Mouse (Mus musculus) T-helper 1 cell (primary cell): ENCODE results near the gene Trip6.
"Not testable (repeated sequence)": the region's sequence is repeated elsewhere in the genome, so short reads cannot be mapped to it uniquely, and the experiment has no call there.

Source experiments
- in situ Hi-C: fragments of 300-600 bp; cut with MboI, MseI; formaldehyde crosslinking; loops from one replicate; pipeline ENCODE4 v1.15.1; 2025; ENCODE audit warnings: high pct_unique_total_duplicates

Gene Trip6

DNA sequence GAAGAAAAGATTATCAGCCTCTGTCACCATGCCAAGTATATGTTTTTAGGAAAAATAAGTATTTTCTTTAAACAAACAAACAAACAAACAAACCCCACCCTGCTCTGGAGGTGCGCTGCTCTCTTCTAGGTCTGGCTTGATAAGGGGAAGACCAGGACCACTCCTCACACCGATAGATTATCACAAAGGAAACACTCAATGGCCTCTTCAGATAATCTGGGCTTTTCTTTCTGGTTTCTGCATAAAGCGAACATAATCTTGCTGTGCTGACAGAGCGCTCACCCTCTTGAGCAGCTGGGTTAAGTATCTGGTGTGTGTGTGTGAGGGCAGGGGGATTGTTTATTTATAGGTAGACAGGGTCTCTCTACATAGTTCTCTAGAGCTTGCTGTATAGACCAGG is 10.6 kb downstream of the Trip6 start:
- in situ Hi-C loops = loop anchor here (10.0 to 25.0 kb wide), 2 partner anchors 859 to 1369 kb away; partner anchors contain the start of genes Ap4m1, Cops6, Mcm7 and Ywhag

DNA sequence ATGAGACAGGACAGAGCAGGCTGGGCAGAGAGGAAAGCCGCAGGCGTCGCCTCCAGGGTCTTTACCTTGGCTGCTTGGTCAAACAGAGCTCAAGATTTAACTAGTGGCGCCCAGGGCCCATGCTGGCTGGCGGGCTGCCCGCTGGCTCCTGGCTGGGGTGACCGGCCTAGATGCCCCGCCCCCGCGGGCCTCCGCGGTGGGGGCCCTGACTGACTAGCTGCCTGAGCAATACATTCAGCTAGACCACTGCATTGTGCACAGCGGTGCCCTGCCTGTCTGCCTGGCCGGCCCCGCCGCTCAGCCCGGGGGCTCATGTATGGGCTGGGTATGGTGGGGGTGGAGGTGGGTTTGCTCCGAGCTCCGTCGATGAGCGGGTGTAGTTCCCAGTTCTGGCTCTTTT is 13.0 kb downstream of the Trip6 start:
- in situ Hi-C loops = loop anchor here (10.0 to 25.0 kb wide), 2 partner anchors 861 to 1366 kb away; partner anchors contain the start of genes Ap4m1, Cops6, Mcm7 and Ywhag

DNA sequence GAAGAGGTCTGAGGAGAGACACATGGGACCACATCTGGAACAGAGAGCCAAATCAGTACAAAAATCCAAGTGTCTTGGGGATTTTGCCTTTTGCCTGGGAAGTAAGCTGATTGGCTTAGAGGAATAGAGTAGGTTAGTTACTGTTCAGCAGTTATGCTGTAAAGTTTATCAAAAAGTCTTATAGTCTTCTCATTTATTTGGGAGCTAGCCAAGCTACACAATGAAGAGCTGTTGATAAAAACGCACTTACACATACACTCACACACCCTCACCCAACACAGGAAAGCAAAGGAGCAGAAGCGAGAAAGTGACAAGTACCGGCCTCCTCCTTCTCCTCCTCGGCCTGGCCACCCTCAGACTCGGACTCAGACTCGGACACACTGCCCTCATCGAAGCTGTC is 15.0 kb downstream of the Trip6 start:
- in situ Hi-C loops = loop anchor here (10.0 kb wide), 1 partner anchor 1594 kb away; no protein-coding TSS in a partner anchor

DNA sequence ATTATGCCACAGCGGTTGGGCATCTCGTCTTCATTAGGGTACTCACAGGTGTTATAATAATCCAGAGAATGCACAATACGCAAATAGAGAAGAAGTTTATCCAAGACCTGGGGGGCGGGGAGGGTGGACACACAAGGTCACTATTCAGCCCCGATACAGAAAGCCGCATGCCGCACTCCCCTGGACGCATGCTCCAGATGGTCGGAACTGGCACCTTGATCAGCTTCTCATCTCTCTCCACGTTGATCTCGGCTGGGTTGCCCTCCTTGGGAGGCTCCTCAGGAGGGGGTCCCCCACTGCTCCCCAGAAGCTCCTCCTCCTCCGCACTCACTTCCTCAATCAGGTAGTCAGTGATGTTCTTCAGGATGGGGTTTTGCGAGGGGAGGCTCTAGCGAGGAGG is 17.1 kb downstream of the Trip6 start:
- in situ Hi-C loops = loop anchor here (10.0 kb wide), 1 partner anchor 1592 kb away; no protein-coding TSS in a partner anchor

DNA sequence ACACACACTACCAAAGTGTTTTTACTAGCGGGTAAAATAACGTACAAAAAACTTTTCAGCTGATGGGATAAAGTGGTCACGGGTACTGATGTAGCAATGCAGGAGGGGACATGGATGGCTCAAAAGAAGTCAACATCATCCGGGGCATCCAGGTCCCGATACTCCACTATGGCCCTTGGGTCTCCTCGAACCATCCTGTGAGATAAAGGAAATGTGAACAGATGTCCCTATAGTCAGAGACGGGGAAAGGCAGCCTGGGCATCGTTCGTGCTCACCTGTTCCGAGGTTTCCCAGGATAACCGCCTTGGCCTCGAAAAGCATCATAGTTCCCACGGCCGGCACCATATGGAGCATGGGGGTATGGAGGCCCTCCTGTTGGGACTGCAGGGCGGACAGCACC is 18.5 kb downstream of the Trip6 start:
- in situ Hi-C loops = loop anchor here (10.0 kb wide), 1 partner anchor 1591 kb away; no protein-coding TSS in a partner anchor

DNA sequence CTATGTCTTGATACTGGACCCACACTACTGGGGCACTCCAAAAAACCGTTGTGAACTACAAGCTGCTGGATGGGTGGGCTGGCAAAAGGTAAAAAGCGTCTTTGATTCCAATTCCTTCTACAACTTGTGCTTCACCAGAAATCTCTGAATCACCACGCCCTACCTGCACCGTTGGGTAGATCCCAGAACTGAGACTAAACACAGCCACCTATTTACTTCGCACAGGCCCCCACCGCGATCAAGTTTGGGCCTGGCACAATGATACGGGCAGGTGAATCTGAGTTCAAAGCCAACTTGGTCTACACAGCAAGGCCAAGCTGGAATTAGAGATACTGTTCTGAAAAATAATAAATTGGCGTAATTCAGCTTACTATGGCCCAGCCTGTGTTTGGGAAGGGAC is 18.9 kb downstream of the Trip6 start:
- in situ Hi-C loops = loop anchor here (10.0 kb wide), 1 partner anchor 1590 kb away; no protein-coding TSS in a partner anchor

DNA sequence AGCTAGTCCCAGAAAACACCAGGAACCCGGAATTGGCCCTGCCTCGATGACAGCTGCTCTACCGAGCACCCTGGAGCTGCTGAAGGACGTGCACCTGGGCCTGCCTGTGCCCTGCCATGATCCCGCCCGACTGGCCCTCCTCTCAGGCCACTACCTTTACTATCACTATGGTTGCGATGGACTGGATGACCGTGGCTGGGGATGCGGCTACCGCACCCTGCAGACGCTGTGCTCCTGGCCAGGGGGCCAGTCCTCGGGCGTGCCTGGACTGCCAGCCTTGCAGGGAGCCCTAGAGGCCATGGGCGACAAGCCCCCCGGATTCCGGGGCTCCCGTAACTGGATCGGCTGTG is 19.5 kb downstream of the Trip6 start:
- in situ Hi-C loops = loop anchor here (5.0 to 10.0 kb wide), 2 partner anchors 372 to 1590 kb away; no protein-coding TSS in a partner anchor

DNA sequence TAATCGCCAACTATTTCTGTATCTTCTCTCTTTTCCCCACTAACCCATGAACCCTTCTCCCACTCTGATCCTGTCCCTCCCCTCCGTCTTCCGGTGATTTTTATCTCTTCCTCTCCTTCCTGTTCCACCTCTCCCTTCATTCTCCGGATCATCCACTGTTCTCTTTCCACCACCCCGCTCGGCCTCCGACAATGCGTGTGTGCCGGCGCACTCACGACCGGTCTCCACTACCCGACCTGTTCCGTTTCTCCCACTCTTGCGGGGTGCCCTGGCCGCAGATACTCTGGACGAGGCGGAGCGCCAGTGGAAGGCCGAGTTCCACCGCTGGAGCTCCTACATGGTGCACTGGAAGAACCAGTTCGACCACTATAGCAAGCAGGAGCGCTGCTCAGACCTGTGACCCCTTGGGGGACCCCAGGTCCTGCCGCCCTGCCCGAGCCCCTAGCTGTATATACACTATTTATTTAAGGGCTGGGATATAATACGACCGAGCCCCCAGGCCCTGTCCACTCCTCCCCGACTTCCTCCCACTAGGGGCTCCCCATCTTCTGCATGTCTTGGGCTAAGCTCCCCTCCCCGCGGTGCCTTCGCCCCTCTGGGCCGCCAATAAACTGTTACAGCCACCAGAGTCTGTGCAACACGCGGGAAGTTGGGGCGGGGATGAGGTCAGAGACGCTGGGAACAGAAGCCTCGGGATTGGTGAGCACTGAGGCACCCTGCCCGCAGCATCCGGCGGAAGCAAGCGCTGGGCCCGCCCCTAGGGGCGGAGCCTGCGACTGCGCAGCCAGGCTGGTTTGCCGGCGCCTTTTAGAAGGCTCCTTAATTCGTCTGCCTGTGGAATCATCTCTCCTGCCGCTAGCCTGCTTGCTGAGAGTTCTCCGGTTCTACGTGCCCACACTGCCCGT is 20.1 kb downstream of the Trip6 start, which contains the start of gene Ufsp1:
Ufsp1 (plus strand) TSS at position 791 of the 905 bp plus-strand sequence.
- in situ Hi-C loops = loop anchor here (5.0 to 10.0 kb wide), 2 partner anchors 372 to 1589 kb away; no protein-coding TSS in a partner anchor

DNA sequence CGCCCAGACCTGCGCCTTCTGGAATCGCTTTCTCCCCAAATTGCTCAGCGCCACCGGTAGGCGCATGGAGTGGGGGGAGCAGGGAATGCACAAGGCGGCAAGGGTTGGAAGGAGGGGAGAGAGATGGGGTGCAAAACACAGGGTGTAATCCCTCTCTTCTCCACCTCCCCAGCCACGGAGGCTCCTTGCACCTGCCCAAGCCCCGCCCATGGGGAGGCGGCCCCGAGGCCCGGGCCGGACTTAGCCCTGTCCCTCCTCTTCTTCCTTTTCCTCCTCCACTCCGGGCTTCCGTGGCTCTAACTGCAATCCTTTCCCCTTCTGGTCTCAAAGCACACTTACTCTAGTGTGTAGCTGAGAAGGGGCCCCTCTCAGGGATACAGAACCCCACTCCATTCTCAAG is 20.9 kb downstream of the Trip6 start:
- in situ Hi-C loops = loop anchor here (5.0 to 10.0 kb wide), 2 partner anchors 371 to 1588 kb away; no protein-coding TSS in a partner anchor

DNA sequence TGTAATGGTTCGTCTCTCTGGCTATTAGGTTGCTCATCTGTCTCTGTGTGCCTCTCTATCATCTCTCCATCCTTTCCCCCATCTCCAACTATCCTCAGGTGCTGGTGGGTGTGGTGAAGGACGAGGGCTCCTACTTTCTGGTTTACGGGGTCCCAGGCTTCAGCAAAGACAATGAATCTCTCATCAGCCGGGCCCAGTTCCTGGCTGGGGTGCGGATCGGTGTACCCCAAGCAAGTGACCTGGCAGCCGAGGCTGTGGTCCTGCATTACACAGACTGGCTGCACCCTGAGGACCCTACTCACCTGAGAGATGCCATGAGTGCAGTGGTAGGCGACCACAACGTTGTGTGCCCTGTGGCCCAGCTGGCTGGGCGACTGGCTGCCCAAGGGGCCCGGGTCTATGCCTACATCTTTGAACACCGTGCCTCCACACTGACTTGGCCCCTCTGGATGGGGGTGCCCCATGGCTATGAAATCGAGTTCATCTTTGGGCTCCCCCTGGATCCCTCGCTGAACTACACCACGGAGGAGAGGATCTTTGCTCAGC is 22.8 kb downstream of the Trip6 start:
- in situ Hi-C loops = loop anchor here (5.0 to 10.0 kb wide), 2 partner anchors 369 to 1587 kb away; no protein-coding TSS in a partner anchor

DNA sequence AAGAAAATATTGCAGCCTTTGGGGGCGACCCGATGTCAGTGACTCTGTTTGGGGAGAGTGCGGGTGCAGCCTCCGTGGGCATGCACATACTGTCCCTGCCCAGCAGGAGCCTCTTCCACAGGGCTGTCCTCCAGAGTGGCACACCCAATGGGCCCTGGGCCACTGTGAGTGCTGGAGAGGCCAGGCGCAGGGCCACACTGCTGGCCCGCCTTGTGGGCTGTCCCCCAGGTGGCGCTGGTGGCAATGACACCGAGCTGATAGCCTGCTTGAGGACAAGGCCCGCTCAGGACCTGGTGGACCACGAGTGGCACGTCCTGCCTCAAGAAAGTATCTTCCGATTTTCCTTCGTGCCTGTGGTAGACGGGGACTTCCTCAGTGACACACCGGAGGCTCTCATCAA is 23.5 kb downstream of the Trip6 start:
- in situ Hi-C loops = loop anchor here (5.0 to 10.0 kb wide), 2 partner anchors 368 to 1586 kb away; no protein-coding TSS in a partner anchor

DNA sequence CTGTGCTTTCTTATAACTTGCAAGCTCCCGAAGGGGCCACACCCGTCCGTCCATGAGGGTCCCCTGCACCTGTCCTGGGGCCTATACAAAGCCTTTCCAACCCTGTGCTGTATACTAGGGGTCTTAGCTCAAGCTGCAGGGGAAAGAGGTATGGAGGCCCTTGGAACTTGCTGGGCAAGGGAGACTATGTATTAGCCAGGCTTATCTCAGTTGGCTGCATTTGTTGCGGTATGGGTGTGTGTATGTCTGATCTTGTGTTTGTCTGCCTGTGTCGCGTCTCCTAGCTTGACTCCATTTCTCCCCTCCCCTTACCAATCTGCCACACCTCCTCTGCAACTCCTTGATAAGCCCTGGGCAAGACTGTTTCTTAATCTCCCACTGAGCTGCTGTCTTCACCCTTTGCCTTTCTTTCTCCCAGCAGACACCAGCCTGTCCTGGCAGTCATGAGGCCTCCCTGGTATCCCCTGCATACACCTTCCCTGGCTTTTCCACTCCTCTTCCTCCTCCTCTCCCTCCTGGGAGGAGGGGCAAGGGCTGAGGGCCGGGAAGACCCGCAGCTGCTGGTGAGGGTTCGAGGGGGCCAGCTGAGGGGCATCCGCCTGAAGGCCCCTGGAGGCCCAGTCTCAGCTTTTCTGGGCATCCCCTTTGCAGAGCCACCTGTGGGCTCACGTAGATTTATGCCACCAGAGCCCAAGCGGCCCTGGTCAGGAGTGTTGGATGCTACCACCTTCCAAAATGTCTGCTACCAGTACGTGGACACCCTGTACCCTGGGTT is 24.4 kb downstream of the Trip6 start:
- in situ Hi-C loops = loop anchor here (5.0 to 10.0 kb wide), 3 partner anchors 132 to 1585 kb away; no protein-coding TSS in a partner anchor

DNA sequence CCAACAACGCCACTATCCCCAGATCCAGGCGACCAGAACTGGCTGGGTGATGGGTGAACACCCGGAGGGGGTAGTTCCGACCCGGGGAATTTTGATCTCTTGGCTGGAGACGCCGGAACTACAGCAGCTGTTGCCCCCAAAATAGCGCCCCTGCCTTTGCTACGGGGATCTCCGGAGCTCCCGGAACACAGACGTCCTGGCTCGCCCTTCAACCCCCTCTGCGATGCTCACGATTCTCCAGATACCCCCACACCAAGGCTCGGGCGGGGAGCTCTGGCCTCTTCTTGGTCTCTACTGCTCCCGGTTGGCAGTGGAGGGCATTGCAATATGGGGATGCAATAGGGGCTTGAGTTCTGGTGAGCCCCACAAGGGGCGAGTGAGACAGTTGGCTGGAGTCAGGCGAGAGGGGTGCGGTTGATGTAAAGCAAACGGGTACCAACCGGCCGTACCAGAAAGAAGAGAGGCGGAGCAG is 25.2 kb downstream of the Trip6 start:
- in situ Hi-C loops = loop anchor here (5.0 kb wide), 1 partner anchor 132 kb away; no protein-coding TSS in a partner anchor

DNA sequence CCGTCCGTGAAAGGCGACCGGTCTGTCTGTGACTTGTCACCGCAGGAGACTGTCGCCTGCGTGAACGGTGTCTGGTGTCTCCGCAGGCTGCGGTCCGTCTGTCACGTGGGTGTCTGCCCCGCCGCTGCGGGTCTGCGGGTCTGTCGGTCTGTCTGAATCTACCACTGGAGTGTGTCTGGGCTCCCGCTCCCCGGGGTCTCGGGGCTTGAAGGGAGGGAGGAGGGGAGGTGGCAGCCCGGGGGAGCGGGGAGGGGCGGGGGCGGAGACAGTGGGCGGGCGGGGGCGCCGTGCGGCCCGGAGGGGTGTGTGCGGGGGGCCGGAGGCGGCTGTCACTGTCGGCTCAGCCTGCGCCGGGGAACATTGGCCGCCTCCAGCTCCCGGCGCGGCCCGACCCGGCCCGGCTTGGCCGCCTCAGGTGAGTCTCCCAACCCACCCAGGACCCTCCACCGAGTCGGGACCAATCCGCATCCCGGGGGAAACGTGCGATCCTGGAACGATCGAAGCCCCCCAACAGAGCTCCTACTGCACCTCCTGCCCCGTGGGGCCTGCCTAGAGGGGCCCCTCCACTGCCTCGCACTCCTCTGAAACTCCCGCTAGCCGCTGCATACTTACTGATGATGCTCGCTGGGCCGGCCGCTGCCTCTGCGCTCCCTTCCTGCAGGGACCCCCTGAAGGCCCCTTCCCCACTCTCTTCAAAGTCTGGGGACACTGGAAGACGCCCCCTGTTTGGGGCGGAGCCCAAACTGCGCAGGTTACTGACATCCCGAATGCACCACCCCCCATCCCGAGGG is 26.1 kb downstream of the Trip6 start:
- in situ Hi-C loops = loop anchor here (5.0 kb wide), 1 partner anchor 131 kb away; no protein-coding TSS in a partner anchor

DNA sequence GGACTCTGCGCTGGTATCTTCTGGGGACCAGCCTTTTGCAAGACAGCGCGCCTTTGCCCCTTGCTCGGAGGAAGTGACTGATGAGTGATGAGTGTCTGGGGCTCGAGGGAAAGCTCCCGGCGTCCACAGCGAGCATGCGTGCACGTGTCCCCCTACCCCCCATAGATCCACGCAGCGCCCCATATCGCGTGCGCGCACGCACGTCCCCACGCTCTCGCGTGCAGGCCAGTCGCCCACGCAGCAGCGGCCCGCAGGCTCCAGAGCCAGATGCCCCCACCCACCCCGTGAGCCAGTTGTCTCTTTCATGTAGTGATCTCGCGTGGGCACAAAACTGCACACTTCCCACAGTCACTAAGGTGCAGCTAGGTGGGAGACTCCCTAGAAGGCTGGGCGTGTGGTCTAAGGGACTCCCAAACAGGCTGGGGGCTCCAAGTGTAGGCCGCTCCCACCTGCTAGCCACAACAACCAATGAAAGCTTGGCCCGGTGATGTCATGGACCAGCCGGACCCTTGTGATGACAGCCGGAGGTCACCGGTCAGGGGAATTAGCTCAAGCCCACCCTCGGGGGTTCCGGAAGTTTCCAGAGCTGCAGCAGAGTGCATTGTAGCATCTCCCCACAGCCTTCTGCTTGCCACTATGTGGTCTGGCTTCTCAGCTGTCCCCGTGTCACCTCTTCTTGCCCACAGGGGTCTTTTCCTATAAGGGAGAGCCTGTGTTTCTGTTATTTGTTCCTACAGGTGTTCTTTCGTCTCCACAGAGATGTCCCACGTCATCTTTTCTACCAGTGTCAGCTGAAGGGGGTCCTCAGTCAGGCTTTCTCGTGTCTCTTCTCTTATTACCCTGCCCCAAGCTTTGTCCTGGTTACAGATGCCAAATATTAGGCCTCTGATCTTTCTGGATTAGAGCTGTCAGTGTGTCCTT is 26.9 kb downstream of the Trip6 start, which contains the start of gene Ache:
Ache (plus strand) TSS at position 488 of the 921 bp plus-strand sequence.
- in situ Hi-C loops = loop anchor here (5.0 kb wide), 1 partner anchor 130 kb away; no protein-coding TSS in a partner anchor

DNA sequence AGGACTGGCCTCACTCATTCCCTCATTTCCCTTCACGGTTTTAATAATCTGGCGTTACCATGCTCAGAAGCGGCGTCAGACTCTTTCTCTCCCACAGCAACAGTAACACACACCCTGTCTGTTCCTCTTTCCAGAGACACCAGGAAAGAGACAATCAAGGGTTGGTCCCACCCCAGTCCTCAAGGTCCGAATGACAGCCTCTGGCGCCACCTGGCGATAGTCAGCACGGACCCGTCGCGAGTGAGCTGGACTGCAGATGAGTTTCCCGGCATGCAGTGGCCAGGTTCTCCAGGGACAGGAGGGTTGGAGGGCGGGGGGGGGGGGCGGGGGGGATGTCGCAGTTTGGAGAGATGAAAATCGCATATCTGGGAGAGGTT is 27.6 kb downstream of the Trip6 start:
- in situ Hi-C loops = loop anchor here (5.0 kb wide), 1 partner anchor 129 kb away; no protein-coding TSS in a partner anchor

DNA sequence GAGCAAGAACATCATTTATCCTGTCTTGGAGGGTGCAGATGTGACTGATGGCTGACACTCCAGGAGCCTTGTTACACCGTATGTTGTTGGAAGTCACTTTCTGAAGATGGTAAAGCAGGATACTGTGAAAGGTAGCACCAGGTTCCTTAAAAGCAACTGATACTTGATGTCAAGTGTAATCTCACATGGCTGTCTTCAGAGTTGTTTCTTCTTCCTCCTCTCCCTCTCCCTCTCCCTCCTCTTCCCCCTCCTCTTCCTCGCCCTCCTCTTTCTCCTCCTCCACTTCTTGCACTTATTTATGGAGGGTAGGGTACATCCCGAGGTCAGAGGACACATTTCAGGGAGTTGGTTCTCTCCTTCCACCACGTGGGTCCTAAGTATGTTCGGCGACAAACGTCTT is 28.2 kb downstream of the Trip6 start:
- in situ Hi-C loops = loop anchor here (5.0 kb wide), 1 partner anchor 129 kb away; no protein-coding TSS in a partner anchor

DNA sequence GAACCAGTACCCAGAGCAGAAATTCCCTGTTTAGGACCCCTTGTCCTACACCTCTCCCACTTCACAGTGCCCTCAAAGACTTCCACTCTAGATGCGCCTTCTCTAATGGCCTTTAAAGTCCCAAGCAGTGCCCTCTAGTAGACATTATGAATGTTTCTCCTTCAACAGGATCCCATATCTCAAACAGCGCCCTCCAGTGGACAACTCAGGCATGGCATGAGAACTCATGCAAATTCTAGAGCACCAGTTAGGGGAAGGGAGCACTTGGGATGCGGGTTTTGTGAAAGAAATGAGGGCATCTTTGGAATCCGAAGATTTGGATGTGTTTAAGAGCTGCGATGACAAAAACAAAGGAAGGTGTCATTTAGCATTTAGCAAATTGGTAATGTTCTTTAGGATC is 29.2 kb downstream of the Trip6 start:
- in situ Hi-C loops = loop anchor here (5.0 kb wide), 1 partner anchor 128 kb away; no protein-coding TSS in a partner anchor

DNA sequence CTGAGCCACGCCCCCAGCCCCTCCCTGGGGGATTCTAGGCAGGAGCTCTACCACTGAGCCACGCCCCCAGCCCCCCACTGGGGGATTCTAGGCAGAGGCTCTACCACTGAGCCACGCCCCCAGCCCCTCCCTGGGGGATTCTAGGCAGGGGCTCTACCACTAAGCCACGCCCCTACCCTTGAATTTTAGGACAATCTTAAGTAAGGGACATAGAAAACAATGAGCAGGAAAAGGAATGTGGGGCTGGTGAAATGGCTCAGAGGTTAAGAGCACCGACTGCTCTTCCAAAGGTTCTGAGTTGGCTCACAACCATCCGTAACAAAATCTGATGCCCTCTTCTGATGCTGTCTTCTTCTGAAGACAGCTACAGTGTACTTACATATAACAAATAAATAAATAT is 29.8 kb downstream of the Trip6 start:
- in situ Hi-C loops = not testable (repeated sequence)
